Mouse (Mus musculus): ENCODE measurements around the gene Gm21992.

DNA sequence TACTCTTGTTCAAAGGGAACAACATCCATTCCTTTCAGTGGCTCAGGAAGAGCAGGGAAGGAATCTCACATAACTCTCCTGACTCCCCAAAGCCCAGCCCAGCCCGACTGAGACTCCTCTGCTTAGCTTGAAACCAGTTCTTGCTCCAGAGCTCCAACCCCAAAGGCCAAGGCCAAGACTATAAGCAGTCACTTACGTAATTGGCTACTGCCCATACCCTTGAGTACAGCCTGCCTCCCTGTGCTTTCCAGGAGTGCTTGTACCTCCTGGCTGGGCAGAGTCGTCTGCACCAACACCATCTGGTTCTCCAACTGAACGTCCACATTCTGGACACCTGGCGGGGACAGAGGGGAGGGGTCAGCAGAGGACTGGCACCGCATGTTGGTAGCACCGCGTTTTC lies 22.6 kb upstream of the Gm21992 start:
- TF ChIP-seq CTCF (IDR thresholded peaks at IDR 0.05; ENCODE audit: borderline replicate concordance, insufficient read depth, low read length): no peak
- no peak for TF ChIP-seq POLR2A (IDR thresholded peaks at IDR 0.05; ENCODE audit: low read depth, low read length)

Data from embryonic fibroblast, embryonic 13.5 days (primary cell).